Mouse (Mus musculus): ENCODE measurements at regions not wholly inside any gene's neighbourhood (a gene's known extent, or its start where the extent isn't known, plus 50 kb on each side); places are given as distances from the start of the nearest gene placed in this dataset.

GRCm38 (mm10) chr14:46634656-46635244 lies 125.6 kb upstream of the Cdkn3 start:
- no peak overlapping the region for H3K4me3 ChIP-seq (ENCODE audit: low read depth, low read length)
- no peak for TF ChIP-seq CTCF (IDR thresholded peaks at IDR 0.05; ENCODE audit: low read depth)
- no peaks in the 10 kb centered on the region for H3K9me3 ChIP-seq (ENCODE audit: control insufficient read depth)
- no peaks in the 10 kb centered on the region for H3K27me3 ChIP-seq (replicated peaks; ENCODE audit: control insufficient read depth, insufficient read depth, low read length)
- no peak overlapping the region for H3K27ac ChIP-seq (ENCODE audit: low read depth, low read length)
- no peak overlapping the region for H3K9ac ChIP-seq (ENCODE audit: low read depth, low read length)
- 54% methylated on average over 12 of the region's 12 CpGs for WGBS
- H3K36me3 ChIP-seq (ENCODE audit: control insufficient read depth, insufficient read depth), result no peaks in the 10 kb centered on the region
- H3K4me1 ChIP-seq (replicated peaks; ENCODE audit: control insufficient read depth, insufficient read depth, low read length), result no peaks in the 10 kb centered on the region
- H3K4me2 ChIP-seq (replicated peaks; ENCODE audit: low read depth), result no peak overlapping the region
- no peak for ATAC-seq

- 77% methylated on average over 10 of the region's 10 CpGs for WGBS
- Histone ChIP-seq H3K36me3 (ENCODE audit: control insufficient read depth, insufficient read depth) (no peaks in the 10 kb centered on the region), H3K27me3 (replicated peaks; ENCODE audit: control insufficient read depth, insufficient read depth, low read length) (no peaks in the 10 kb centered on the region), H3K4me3 (ENCODE audit: low read depth, low read length) (no peak overlapping the region), H3K4me2 (replicated peaks; ENCODE audit: low read depth) (no peak overlapping the region), H3K9me3 (ENCODE audit: control insufficient read depth) (no peaks in the 10 kb centered on the region), H3K9ac (ENCODE audit: low read depth, low read length) (no peak overlapping the region), H3K27ac (ENCODE audit: low read depth, low read length) (no peak overlapping the region), H3K4me1 (replicated peaks; ENCODE audit: control insufficient read depth, insufficient read depth, low read length) (no peaks in the 10 kb centered on the region)
- ATAC-seq, result no peak
- TF ChIP-seq CTCF (IDR thresholded peaks at IDR 0.05; ENCODE audit: low read depth), result no peak
These were observed 126.1 kb upstream of the Cdkn3 start for GRCm38 (mm10) chr14:46634251-46634650.

GRCm38 (mm10) chr14:46627690-46628089 lies 132.7 kb upstream of the Cdkn3 start:
- Histone ChIP-seq H3K27ac (ENCODE audit: low read depth, low read length) (no peak overlapping the region), H3K4me2 (replicated peaks; ENCODE audit: low read depth) (no peak overlapping the region), H3K4me1 (replicated peaks; ENCODE audit: control insufficient read depth, insufficient read depth, low read length) (no peaks in the 10 kb centered on the region), H3K9ac (ENCODE audit: low read depth, low read length) (no peak overlapping the region), H3K4me3 (ENCODE audit: low read depth, low read length) (no peak overlapping the region), H3K27me3 (replicated peaks; ENCODE audit: control insufficient read depth, insufficient read depth, low read length) (no peaks in the 10 kb centered on the region), H3K9me3 (ENCODE audit: control insufficient read depth) (no peaks in the 10 kb centered on the region), H3K36me3 (ENCODE audit: control insufficient read depth, insufficient read depth) (no peaks in the 10 kb centered on the region)
- no peak for ATAC-seq
- WGBS, result 93% methylated on average over 5 of the region's 5 CpGs
- no peak for TF ChIP-seq CTCF (IDR thresholded peaks at IDR 0.05; ENCODE audit: low read depth)

- WGBS, result 85% methylated on average over 7 of the region's 7 CpGs
- Histone ChIP-seq H3K9ac (ENCODE audit: low read depth, low read length) (no peak overlapping the region), H3K4me3 (ENCODE audit: low read depth, low read length) (no peak overlapping the region), H3K36me3 (ENCODE audit: control insufficient read depth, insufficient read depth) (no peaks in the 10 kb centered on the region), H3K9me3 (ENCODE audit: control insufficient read depth) (no peaks in the 10 kb centered on the region), H3K27ac (ENCODE audit: low read depth, low read length) (no peak overlapping the region), H3K4me2 (replicated peaks; ENCODE audit: low read depth) (no peak overlapping the region), H3K27me3 (replicated peaks; ENCODE audit: control insufficient read depth, insufficient read depth, low read length) (no peaks in the 10 kb centered on the region), H3K4me1 (replicated peaks; ENCODE audit: control insufficient read depth, insufficient read depth, low read length) (no peaks in the 10 kb centered on the region)
- no peak for TF ChIP-seq CTCF (IDR thresholded peaks at IDR 0.05; ENCODE audit: low read depth)
- ATAC-seq, result no peak
These were observed 134.6 kb upstream of the Cdkn3 start for GRCm38 (mm10) chr14:46625760-46626159.

- WGBS, result 26% methylated on average over 2 of the region's 2 CpGs
- no peak for ATAC-seq
- Histone ChIP-seq H3K36me3 (ENCODE audit: control insufficient read depth, insufficient read depth) (no peaks in the 10 kb centered on the region), H3K27me3 (replicated peaks; ENCODE audit: control insufficient read depth, insufficient read depth, low read length) (no peaks in the 10 kb centered on the region), H3K4me2 (replicated peaks; ENCODE audit: low read depth) (no peak overlapping the region), H3K9me3 (ENCODE audit: control insufficient read depth) (no peaks in the 10 kb centered on the region), H3K9ac (ENCODE audit: low read depth, low read length) (no peak overlapping the region), H3K27ac (ENCODE audit: low read depth, low read length) (no peak overlapping the region), H3K4me1 (replicated peaks; ENCODE audit: control insufficient read depth, insufficient read depth, low read length) (no peaks in the 10 kb centered on the region), H3K4me3 (ENCODE audit: low read depth, low read length) (no peak overlapping the region)
- TF ChIP-seq CTCF (IDR thresholded peaks at IDR 0.05; ENCODE audit: low read depth), result no peak
These were observed 136.7 kb upstream of the Cdkn3 start for GRCm38 (mm10) chr14:46623645-46624044.

- TF ChIP-seq CTCF (IDR thresholded peaks at IDR 0.05; ENCODE audit: low read depth), result no peak
- no peak overlapping the region for H3K27ac ChIP-seq (ENCODE audit: low read depth, low read length)
- no peaks in the 10 kb centered on the region for H3K9me3 ChIP-seq (ENCODE audit: control insufficient read depth)
- H3K4me2 ChIP-seq (replicated peaks; ENCODE audit: low read depth), result no peak overlapping the region
- no peak overlapping the region for H3K9ac ChIP-seq (ENCODE audit: low read depth, low read length)
- no peaks in the 10 kb centered on the region for H3K36me3 ChIP-seq (ENCODE audit: control insufficient read depth, insufficient read depth)
- ATAC-seq, result no peak
- 86% methylated on average over 9 of the region's 9 CpGs for WGBS
- H3K27me3 ChIP-seq (replicated peaks; ENCODE audit: control insufficient read depth, insufficient read depth, low read length), result no peaks in the 10 kb centered on the region
- H3K4me3 ChIP-seq (ENCODE audit: low read depth, low read length), result no peak overlapping the region
- H3K4me1 ChIP-seq (replicated peaks; ENCODE audit: control insufficient read depth, insufficient read depth, low read length), result no peaks in the 10 kb centered on the region
These were observed 144.3 kb upstream of the Cdkn3 start for GRCm38 (mm10) chr14:46616030-46616429.

- Histone ChIP-seq H3K36me3 (ENCODE audit: control insufficient read depth, insufficient read depth) (no peaks in the 10 kb centered on the region), H3K9me3 (ENCODE audit: control insufficient read depth) (no peaks in the 10 kb centered on the region), H3K9ac (ENCODE audit: low read depth, low read length) (no peak overlapping the region), H3K27me3 (replicated peaks; ENCODE audit: control insufficient read depth, insufficient read depth, low read length) (no peaks in the 10 kb centered on the region), H3K4me2 (replicated peaks; ENCODE audit: low read depth) (no peak overlapping the region), H3K4me3 (ENCODE audit: low read depth, low read length) (no peak overlapping the region), H3K27ac (ENCODE audit: low read depth, low read length) (no peak overlapping the region), H3K4me1 (replicated peaks; ENCODE audit: control insufficient read depth, insufficient read depth, low read length) (no peaks in the 10 kb centered on the region)
- WGBS, result 74% methylated on average over 4 of the region's 4 CpGs
- no peak for ATAC-seq
- TF ChIP-seq CTCF (IDR thresholded peaks at IDR 0.05; ENCODE audit: low read depth), result no peak
These were observed 145.4 kb upstream of the Cdkn3 start for GRCm38 (mm10) chr14:46614936-46615335.

Measured in intestine, postnatal 0 days (tissue).